8 mouse cellular contexts compared by ENCODE assay signal in the genomic region with DNA sequence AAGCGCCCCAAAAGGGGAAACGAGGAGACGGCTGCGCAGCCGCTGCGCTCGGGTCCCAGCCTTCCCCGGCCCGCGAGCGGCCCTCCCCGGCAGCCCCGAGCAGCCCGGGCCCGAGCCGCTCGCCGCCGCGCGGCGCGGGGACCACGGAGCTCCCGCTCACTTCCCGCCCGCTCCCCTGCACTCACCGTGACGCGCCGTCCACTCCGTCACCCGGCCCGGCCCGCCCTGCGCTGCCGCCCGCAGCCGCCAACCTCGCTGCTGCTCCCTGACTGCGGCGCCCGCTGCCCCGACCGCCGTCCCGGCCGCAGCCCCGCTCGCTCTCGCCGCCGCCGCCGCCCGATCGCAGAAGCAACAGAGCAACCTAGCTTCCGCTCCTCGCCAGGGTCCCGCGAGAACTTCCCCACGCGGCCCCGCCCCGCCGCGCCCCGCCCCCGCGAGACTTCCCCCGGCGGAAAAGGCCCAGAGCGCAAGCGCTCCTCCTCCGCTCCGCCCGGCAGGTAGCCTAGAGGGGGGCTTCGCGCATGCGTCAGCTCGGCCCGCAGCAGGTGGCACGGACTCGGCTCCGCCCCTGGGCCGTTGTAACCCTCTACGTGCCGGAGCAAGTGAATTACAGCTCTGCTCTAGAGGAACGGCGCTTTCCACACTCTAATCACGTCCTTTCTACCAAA. TPM values are rescaled to one million over a fixed set of nuclear protein-coding genes. Genes with fewer than 3 reads are reported as not detected.
A peak's percentile ranks its signal among the peaks of the same experiment; 100 is the strongest.
DNase-seq lines count a peak whose midpoint lies in the region; ATAC-seq lines count a peak whose summit lies in the region.

A gene (minus strand): TSS at position 389 of the 668 bp plus-strand sequence.

- WGBS in hindbrain, embryonic 11.5 days: 0% methylated on average over 49 of the region's 91 CpGs

- peak within 1 kb of the TSS; percentile 98 for H3K9ac ChIP-seq in hindbrain, embryonic 11.5 days (ENCODE audit: low read depth, low read length)

- H3K4me3 ChIP-seq in hindbrain, embryonic 11.5 days (ENCODE audit: low read depth, low read length): peak within 1 kb of the TSS; percentile 98

- H3K4me2 ChIP-seq in hindbrain, embryonic 11.5 days (replicated peaks; ENCODE audit: low read depth, low read length): peak within 1 kb of the TSS; percentile 85

- ATAC-seq in hindbrain, embryonic 11.5 days (ENCODE audit: low FRiP score): peak; percentile 93

- peak; percentile 99 for DNase-seq in Muller cell, postnatal 12 days (ENCODE audit: inconsistent ontology term)
- peak; percentile 98 for DNase-seq in cerebellum, adult 9-11 months
- DNase-seq in frontal cortex, adult 2 months (ENCODE audit: extremely low spot score in 1 of 2, low spot score in 1 of 2): peak; percentile 91 to 97
- peak; percentile 99 for DNase-seq in hindbrain, embryonic 11.5 days (ENCODE audit: low spot score)
- DNase-seq in layer of hippocampus, postnatal 10 days (ENCODE audit: low spot score in 2 of 2): peak; percentile 97 to 99
- DNase-seq in lung, postnatal 10 days: peak; percentile 98
- DNase-seq in ovary, postnatal 36 days (ENCODE audit: low spot score): peak; percentile 99
- DNase-seq in thymus, postnatal 25 days: peak; percentile 99

- H3K36me3 ChIP-seq in hindbrain, embryonic 11.5 days (ENCODE audit: control insufficient read depth, insufficient read depth, low read length): no peaks in the 10 kb centered on the region

- peak within 1 kb of the TSS; percentile 95 for H3K27ac ChIP-seq in hindbrain, embryonic 11.5 days (ENCODE audit: low read depth, low read length)

- H3K9me3 ChIP-seq in hindbrain, embryonic 11.5 days (ENCODE audit: control insufficient read depth, low read length): no peaks in the 10 kb centered on the region

- H3K27me3 ChIP-seq in hindbrain, embryonic 11.5 days (ENCODE audit: control insufficient read depth, insufficient read depth, low read length): no peaks in the 10 kb centered on the region

- H3K4me1 ChIP-seq in hindbrain, embryonic 11.5 days (replicated peaks; ENCODE audit: control insufficient read depth, insufficient read depth, low read length): peaks cover 10% of the 10 kb centered on the region

RNA-seq across cellular contexts. Expression of the gene that starts here (rescaled TPM):
- 194 and 200 TPM in 2 replicates for polyA plus RNA-seq in frontal cortex, adult 2 months (2012; rRNA removed)
- polyA plus RNA-seq in hindbrain, embryonic 11.5 days (2014; fragmentation: Nextera tagmentation; extraction: Ambion mirVana): 76.7 and 79.2 TPM in 2 replicates
- 100 to 1,000 TPM; 160 to 186 TPM for total RNA-seq in layer of hippocampus, postnatal 10 days (2021)

Comparison
In these comparisons a context has a peak if more than half of its experiments do, and no peak if none do; other contexts are left out.
1. Peak in every context shown above with its lines: DNase-seq, ATAC-seq, H3K4me3 ChIP-seq and H3K27ac ChIP-seq.